Mouse (Mus musculus): ENCODE measurements around the gene Hbq1b. TPM values are rescaled to one million over a fixed set of nuclear protein-coding genes. Genes with fewer than 3 reads are reported as not detected.
A peak's percentile ranks its signal among the peaks of the same experiment; 100 is the strongest.

Gene Hbq1b
- total RNA-seq, 4 experiments from 2014 or later: 0.52 to 1.6 TPM; not detected in 2

- peak; percentile 37 for DNase-seq (ENCODE audit: low spot score)
Observed at GRCm38 (mm10) chr11:32299865-32300264, 13.1 kb downstream of the Hbq1b start, which contains the start of gene Hbq1a. Gene Hbq1a (plus strand): TSS chr11:32300069.

- DNase-seq (ENCODE audit: low spot score): no peak
Observed at GRCm38 (mm10) chr11:32300279-32301267, 13.8 kb downstream of the Hbq1b start.

GRCm38 (mm10) chr11:32301506-32301905 is 14.7 kb downstream of the Hbq1b start:
- DNase-seq (ENCODE audit: low spot score): no peak

GRCm38 (mm10) chr11:32302824-32303419 is 16.2 kb downstream of the Hbq1b start:
- no peak for DNase-seq (ENCODE audit: low spot score)

GRCm38 (mm10) chr11:32303455-32303854 is 16.7 kb downstream of the Hbq1b start:
- no peak for DNase-seq (ENCODE audit: low spot score)

GRCm38 (mm10) chr11:32307006-32307405 is 20.2 kb downstream of the Hbq1b start:
- DNase-seq (ENCODE audit: low spot score): no peak

- no peak for DNase-seq (ENCODE audit: low spot score)
Observed at GRCm38 (mm10) chr11:32309446-32309845, 22.7 kb downstream of the Hbq1b start.

- no peak for DNase-seq (ENCODE audit: low spot score)
Observed at GRCm38 (mm10) chr11:32309928-32310327, 23.2 kb downstream of the Hbq1b start.

- no peak for DNase-seq (ENCODE audit: low spot score)
Observed at GRCm38 (mm10) chr11:32316009-32316408, 29.2 kb downstream of the Hbq1b start.

- DNase-seq (ENCODE audit: low spot score): no peak
Observed at GRCm38 (mm10) chr11:32320507-32321195, 33.9 kb downstream of the Hbq1b start.

GRCm38 (mm10) chr11:32321196-32321565 is 34.4 kb downstream of the Hbq1b start:
- peak; percentile 34 for DNase-seq (ENCODE audit: low spot score)

- peak; percentile 85 for DNase-seq (ENCODE audit: low spot score)
Observed at GRCm38 (mm10) chr11:32324609-32325008, 37.8 kb downstream of the Hbq1b start.

- no peak for DNase-seq (ENCODE audit: low spot score)
Observed at GRCm38 (mm10) chr11:32331075-32331474, 44.3 kb downstream of the Hbq1b start.

GRCm38 (mm10) chr11:32331861-32332260 is 45.1 kb downstream of the Hbq1b start:
- DNase-seq (ENCODE audit: low spot score): no peak

GRCm38 (mm10) chr11:32333235-32333634 is 46.5 kb downstream of the Hbq1b start:
- DNase-seq (ENCODE audit: low spot score): no peak

GRCm38 (mm10) chr11:32336435-32336907 is 49.7 kb downstream of the Hbq1b start:
- no peak for DNase-seq (ENCODE audit: low spot score)

Other genes with a start within 250 kb of the Hbq1b start
- gene Il9r, start 86.7 kb upstream of the Hbq1b start, total RNA-seq (2022): under 1 TPM in 3 of 4 experiments, not detected in 1; 0.05 to 0.40 (median 0.09) TPM
- 10 to 100 TPM in 3 of 4 experiments, 1 to 10 TPM in 1; 9.7 to 14.0 (median 11.8) TPM for gene Snrnp25, start 81.5 kb upstream of the Hbq1b start, total RNA-seq (2022)
- gene Rhbdf1, start 64.7 kb upstream of the Hbq1b start, total RNA-seq (2022): 10 to 100 TPM; 20.4 to 26.8 (median 23.0) TPM
- 1 to 10 TPM; 5.5 to 7.7 (median 6.2) TPM for gene Mpg, start 60.5 kb upstream of the Hbq1b start, total RNA-seq (2022)
- 10 to 100 TPM; 27.3 to 29.9 (median 28.3) TPM for gene Nprl3, start 19.3 kb upstream of the Hbq1b start, total RNA-seq (2022)
- not detected for gene Hba-x, start 10.6 kb upstream of the Hbq1b start, total RNA-seq (2022)
- over 10,000 TPM in 1 of 4 experiments, 1,000 to 10,000 TPM in 3; 1,679 to 11,117 (median 2,615) TPM for gene Hba-a1, start 3.5 kb upstream of the Hbq1b start, total RNA-seq (2022)
- gene Hba-a2, start 9.5 kb downstream of the Hbq1b start, total RNA-seq (2022): 1,000 to 10,000 TPM; 1,411 to 8,978 (median 2,103) TPM
- gene Hbq1a, start 13.1 kb downstream of the Hbq1b start, total RNA-seq (2022): under 1 TPM in 1 of 4 experiments, not detected in 3; 0.83 TPM
- 1 to 10 TPM; 2.3 to 4.9 (median 3.3) TPM for gene Sh3pxd2b, start 60.9 kb downstream of the Hbq1b start, total RNA-seq (2022)
- gene Ubtd2, start 168.4 kb downstream of the Hbq1b start, total RNA-seq (2022): 1 to 10 TPM; 3.0 to 4.4 (median 3.7) TPM
- gene Efcab9, start 245.1 kb downstream of the Hbq1b start, total RNA-seq (2022): not detected
- gene Stk10, start 246.3 kb downstream of the Hbq1b start, total RNA-seq (2022): 1 to 10 TPM; 6.6 to 9.2 (median 8.7) TPM